Mouse (Mus musculus) layer of hippocampus, postnatal 36 days (tissue): Measurements from ENCODE around the gene Golga4. TPM values are rescaled to one million over a fixed set of nuclear protein-coding genes. Genes with fewer than 3 reads are reported as not detected.

Experiments
- DNase-seq, 2 experiments: peaks; one replicate each; pipeline ENCODE4 v3.0.0; 2022
- total RNA-seq, 2 experiments: library from RNA; stranded (reverse); gene quantifications; 2 replicates each; pipeline ENCODE4 v1.2.3; 2021

The Golga4 gene
- total RNA-seq, 2 experiments from 2014 or later: 81.9 to 86.8 TPM

DNA sequence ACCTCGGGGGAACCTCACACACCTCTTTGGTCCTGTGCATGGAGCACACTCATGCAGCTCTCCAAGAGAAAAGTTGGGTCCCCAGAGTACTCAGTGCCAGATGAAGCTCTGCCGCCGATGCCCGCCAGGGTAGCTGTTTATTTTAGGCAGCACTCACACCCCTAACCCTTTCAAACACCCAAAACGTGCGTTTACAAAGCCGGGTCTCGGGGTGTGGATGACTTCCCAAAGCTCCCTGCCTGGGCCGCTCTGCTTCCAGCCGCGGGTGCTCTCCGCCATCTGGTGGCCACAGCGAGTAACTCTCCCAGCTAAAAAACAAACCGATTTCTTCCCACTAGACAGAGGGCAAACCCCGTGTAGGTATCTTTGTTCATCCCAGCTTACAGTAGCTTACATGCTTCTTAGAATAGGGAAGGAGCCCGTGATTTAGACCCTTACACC lies 16.5 kb upstream of the Golga4 start:
- peak; percentile 67 to 70 for DNase-seq

DNA sequence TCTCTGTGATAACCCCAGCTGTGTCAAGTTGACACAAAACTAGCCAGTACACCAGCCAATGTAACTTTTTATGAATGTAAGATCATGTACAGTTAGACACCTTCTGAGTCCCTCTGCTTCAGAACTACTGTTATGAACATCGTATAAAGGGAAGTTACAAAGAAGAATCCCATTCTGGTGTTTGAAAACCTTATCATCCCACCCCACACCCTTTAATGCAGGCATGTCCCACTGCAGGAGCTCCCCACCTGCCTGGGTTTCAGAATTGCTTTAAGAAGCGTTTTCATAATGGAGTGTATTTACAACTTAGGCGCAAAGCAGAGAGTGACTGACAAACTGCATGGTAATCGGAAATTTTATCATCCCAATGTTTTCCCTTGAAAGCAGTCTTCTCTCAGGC lies 14.9 kb upstream of the Golga4 start:
- no peak for DNase-seq

DNA sequence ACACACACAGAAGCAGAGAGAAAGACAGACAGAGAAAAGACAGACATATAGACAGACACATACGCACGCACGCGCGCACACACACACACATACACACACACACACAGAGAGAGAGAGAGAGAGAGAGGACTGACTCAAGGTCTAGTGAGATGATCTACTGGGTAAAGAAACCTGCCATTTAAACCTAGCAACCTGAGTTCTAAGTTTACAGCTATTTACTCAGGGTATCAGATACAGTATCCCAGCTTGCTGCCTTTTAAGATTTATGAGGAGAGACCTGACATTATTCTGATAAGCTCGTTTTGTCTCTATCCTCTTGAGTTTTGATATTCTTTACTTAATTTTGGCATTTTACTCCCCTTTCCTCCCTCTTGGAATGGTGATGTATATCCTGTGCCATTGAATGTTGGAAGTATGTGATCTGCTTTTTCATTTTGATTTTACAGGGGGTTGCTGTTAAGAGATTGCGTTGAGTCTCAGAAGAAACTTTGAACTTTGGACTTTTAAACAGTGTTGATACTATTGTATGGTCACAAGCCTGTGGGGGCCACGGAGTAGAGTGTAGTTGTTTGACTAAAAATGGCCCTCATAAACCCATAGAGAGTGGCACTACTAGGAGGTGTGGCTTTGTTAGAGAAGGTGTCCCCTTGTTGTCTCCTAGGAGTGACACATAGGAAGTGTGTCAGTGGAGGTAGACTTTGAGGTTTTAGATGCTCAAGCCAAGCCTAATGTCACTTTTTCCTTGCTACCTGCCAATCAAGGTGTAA lies 13.0 kb upstream of the Golga4 start:
- no peak for DNase-seq

DNA sequence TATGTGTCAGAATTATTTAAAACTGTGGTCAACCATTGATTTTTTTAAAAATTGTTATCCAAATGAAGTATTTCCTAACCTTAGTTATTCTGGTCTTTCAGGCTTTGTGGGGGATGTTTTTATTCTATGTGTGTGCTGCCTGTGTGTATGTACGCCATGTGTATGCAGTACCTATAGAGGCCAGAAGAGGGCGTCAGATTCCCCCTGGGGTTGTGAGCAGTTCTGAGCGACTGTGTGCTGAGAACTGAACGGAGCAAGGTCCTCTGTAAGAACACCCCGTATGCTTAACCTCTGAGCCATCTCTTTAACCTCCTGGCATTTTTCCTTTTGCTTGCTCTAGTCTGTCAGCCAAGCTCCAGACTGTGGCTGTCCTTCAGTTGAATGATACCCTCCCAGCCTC lies 12.0 kb upstream of the Golga4 start:
- DNase-seq: no peak

DNA sequence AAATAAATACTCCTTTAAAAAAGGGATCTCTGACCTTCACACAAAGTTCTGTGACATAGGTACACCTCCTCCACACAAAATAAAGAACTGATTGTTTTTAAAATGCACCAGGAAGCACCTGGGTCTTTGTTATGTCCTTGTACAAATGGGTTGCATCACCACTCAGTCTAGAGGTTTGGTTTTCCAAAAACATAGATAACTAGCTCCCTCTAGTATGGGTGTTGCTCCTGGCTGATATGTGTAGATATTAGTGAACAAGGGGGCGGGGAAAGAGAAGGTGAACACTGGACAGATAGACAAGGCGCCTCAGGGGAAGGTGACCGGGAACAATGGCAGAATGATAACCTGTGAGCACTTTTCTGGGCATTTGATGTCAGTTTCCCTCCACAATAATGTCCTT lies 10.1 kb upstream of the Golga4 start:
- no peak for DNase-seq

DNA sequence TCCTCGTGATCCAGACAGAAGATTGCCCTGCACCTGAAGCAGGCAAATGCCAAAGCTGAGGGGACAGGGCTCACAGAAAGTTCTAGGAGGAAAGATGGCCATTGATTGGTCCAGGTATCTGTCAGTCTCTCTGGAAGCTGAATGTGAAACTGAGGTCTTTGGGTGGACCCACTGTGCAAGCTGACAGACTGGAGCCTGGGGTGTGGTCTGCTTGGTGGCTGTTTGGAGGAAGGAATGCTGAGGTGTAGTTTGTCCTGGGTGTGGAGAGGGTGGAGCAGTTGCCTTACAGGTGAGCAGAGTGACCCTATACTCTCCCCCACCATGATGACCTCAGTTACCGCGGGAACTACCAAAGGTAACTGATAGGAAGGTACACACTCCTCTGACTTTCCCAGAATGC lies 9.1 kb upstream of the Golga4 start:
- DNase-seq: no peak

DNA sequence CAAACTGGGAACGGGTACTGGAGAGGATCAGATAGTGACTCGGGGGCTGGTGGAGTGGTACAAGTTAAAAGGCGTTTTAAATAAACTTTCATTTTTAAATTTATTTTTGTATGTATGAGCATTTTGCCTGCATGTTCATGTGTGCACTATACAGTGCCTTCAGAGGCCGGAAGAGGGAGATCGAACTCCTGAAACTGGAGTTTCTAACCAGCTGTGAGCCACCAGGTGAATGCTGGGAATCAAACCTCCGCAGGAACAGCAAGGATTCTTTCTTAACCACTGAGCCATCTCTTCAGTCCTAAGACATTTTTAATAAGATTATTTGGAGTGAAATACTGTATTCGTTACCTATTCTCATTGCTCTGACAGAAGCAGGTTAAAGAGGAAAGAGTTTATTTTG lies 8.0 kb upstream of the Golga4 start:
- no peak for DNase-seq

DNA sequence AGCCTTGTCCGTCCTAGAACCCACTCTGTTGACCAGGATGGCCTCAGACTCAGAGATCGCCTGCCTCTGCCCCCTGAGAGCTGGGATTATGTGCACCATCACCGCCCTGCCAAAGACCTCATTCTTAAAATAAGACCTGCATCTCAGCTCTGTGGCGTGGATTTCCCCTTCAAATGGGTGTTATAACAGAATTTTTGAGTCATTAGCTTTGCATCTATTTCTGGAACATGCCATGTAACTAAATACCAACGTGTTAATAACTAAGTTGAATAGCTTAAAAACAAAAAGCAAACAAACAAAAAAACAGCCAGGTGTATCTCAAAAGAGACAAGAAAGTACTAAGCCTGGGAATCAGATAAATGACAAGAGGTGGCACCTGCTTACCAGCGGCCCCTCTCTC lies 5.1 kb upstream of the Golga4 start:
- DNase-seq: no peak

DNA sequence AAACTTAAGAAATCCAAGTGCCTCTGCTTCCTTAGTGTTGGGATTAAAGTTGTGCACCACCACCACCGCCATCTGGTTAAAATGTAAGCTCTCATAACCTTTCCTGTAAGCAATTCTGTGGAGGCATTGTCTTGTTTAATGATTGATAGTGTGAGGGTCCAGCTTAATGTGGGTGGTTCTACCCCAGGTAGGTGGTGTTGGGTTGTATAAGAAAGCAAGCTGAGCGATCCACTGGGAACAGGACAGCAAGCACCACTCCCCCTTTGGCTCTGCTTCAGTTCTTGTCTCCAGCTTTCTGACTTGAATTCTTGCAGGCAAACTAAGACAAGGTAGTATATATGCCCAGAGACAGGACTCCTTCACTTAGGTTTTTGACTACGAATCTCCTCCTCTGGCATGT lies 1.4 kb upstream of the Golga4 start:
- no peak for DNase-seq

DNA sequence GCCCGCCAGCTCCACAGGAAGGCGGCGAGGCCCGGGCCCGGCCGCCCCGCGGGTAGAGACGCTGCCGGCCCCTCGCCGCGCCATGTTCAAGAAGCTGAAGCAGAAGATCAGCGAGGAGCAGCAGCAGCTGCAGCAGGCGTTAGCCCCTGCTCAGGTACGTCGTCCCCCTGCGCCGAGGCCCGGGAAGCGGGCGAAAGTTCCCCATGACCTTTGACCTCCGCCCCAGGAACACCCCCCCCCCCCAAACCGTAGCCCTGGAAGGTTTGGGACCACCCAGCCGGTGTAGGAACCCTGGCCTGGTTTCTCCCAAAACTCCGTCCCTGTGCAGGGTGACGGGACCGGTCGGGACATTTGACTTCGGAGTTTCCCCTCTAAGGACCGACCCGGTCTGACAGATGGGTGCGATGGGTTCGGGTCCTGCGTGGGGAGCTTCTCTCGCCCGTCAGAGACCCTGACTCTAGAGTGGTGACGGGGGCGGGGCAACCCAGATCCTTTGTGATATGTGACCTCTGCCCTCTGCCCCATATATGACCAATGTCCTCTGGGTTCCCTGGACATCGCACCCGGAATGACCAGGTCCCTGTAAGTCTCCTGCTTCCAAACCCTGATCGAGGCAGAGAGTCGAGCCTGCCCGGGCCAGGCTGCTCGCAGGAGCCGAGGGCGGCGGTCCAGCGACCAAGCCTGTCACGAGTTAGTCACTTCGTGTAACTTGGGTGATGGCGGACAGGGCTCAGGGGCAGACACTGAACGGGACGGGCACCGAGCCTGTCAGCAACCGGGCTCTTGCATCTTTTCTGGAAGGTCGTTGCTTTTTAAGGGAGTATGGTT lies 551 bp downstream of the Golga4 start:
- DNase-seq: peak in 1 of 2 experiments; percentile 21

DNA sequence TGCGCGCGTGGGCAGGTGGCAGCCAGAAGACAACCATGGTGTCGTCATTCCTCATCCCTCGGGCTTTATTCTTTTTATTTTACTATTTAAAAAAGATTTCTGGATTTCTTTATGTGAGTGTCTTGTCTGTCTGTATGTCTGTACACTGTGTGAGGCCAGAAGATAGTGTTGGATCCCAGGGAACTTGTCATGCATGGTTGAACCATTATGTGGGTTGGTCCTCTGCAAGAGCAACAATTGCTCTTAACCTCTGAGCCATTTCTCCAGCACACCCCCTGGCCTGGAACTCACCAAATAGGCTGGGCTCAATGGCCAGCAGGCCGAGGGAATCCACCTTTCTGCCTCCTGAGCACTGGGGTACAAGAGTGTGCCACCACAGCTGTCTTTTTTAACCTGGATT lies 1.5 kb downstream of the Golga4 start:
- no peak for DNase-seq

DNA sequence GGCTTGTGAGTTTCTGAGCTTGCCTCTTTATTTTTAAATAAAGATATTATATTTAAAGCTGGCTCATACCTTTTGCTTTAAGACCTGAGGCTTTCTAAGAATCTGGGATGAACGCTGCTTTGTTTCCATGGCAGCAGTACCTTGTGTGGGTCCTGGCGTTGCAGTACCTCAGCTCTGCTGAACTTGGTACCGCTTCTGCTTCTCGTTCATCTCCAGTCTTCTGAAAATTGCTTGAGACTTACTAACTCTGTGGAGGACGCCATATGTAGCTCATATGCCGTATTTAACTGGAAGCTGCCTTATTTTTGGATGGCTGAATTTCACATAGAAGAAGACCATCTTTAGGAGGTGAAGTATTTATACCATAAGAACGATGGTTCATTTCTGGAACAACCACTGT lies 2.5 kb downstream of the Golga4 start:
- no peak for DNase-seq

DNA sequence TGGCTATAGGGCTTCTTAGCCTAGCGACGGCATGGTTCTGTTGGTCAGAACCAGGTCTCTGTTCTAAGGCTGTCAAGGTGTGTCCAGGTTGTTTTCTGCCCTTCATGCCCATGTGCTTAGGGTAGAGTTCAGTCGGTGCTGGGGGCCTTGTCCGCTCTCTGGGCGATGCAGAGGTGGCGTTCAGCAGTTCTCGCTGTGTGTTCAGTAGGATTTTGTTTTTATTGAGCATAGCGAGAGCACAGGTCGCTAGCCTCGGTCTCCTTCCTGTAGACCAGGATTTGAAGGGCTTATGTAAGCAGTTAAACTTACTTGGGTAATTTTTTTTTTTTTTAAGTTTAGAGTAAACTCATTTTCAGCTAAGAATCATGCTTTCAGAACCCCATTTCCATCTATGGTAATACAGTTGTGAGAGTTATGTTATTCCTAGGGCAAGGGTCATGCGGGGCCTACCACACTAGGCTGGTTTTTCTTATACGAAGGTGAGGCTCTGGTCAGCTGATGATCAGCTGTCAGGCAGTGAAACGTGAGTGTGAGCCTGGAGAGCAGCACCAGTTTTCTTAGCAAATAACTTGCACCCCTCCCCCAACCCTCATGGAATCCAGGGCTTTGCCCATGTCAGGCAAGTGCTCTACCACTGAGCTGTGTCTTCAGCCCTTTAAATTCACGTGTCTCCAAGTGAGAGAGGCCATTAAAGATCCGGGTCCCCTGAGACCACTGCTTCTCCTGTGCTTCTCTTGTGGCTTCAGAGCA lies 5.0 kb downstream of the Golga4 start:
- DNase-seq: no peak

DNA sequence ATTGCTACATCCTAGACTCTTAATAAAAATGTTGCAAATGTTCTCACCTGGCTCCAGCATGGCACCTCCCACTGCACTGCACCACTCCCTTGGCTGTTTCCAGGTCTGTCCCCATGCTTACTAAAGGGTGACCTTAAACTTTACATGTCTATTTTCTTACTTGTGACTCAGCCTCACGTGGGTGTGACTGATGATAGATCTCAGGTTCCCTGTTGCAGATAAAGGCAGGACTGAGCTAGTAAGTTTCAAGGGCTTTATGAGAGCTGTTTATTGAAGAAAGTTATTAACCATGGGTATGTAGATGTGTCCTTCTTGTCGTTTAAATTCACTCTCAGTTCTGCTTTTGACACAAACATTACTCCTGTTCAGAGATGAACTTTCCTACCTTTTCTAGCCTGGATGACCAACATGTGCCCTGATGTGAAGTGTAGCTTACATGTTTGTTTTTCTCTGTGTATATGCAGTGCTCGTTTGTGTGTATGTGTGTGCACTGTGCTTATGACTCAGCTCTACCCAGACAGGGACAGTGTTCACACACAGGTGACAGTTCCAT lies 6.7 kb downstream of the Golga4 start:
- DNase-seq: no peak

DNA sequence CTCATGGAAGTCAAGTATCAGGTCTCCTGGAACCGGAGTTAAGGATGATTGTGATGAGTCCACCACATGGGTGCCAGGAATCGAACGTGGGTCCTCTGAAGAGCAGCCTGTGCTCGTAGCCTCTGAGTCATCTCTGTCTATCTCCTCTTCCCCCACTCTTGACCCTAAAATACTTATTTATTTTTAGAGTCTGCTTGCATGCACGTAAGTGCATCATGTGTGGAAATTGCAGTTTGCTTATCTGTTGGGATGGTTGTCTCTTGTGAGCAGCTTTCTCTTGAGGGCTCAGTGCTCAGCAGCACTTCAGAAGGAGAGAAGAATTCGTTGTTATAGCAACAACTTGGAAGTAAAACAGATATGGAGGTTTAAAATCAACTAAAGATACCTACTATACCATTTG lies 9.4 kb downstream of the Golga4 start:
- DNase-seq: no peak

DNA sequence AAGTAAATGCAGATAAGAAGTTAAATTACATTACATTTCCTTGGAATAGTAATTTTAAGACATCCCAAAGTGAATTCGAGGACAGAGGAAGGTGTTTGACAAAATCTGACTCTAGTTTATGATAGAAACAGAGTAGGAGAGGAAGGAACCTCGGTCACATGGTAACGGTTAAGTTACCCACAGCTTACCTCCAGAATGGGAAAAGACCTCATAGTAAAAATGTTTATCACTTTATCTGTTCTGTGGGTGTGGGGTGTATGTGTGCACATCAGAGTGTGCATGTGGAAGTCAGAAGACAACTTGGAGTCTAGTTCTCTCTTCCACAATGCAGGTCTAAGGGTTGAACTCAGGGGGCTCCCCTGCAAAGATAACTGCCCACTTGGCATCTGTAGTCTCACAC lies 10.1 kb downstream of the Golga4 start:
- DNase-seq: no peak

DNA sequence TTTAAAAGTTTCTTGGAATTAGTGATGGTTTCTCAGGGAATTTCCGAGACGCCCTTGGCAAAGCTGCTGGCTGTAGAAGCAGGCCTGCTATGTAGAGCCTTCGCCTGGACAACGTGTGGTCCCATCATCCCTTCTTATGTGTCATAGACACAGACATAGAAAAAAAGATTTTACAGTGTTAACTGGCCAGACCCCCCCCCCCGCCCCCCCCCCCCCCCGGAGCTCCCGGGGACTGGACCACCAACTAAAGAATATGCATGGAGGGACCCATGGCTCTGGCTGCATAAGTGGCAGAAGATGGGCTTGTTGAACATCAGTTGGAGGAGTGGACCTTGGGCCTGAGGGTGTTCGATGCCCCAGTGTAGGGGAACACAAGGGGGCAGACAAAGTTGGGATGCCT lies 11.6 kb downstream of the Golga4 start:
- DNase-seq: no peak

DNA sequence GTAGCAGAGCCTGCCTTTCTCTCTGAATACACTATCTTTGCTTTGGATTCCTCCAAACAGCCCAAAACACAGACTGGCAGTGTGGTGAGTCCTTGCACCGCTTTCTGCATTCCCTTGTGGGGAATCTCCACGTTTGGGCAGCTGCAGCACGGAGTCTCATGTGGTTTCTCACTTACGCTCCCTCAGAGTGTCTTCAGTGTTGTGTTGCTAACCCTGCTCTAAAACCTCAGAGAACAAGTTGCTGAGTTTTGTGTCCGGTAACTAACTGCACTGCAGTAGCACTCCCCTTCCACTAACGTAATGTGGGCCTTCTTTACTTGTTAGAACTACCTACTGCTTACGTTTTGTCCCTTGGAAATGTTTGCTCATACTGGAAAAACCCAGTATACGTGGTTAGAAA lies 13.0 kb downstream of the Golga4 start:
- no peak for DNase-seq

DNA sequence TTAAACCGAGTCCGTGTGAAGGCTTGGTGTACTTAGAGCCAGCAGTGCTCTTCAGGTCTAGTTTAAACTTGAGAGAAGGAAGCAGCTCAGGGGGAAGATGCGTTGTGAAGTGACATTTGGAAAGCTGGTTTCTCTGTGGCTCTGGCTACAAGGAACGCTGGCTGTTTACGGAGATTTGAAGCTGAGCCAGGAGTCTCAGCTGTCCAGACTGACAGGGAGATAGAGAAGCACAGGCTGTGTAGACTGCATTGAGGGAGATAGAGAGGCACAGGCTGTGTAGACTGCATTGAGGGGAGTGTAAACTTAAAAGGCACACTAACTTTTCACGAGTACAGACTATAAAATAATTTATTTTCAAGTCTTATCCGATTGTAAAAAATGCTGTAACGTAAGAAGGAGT lies 13.9 kb downstream of the Golga4 start:
- DNase-seq: peak in 1 of 2 experiments; percentile 9

DNA sequence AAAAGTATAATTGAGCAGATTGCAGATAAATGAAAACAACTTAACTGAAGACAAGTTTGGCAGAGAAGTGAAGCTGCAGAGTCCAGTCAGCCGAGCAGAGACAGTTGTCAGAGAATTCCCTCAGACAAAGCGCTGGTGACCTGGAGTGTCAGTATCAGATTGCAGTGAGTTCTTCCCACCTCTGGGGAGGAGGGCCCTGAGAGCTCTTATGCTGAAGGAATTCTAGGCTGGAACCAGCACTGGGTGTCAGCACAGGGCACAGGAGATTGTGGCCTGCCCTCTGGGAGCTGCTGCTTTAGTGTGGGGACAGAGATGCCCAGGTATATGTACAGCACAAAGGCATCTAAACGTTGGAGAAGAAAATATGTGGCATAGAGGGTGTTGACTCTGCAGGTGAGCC lies 14.8 kb downstream of the Golga4 start:
- no peak for DNase-seq

DNA sequence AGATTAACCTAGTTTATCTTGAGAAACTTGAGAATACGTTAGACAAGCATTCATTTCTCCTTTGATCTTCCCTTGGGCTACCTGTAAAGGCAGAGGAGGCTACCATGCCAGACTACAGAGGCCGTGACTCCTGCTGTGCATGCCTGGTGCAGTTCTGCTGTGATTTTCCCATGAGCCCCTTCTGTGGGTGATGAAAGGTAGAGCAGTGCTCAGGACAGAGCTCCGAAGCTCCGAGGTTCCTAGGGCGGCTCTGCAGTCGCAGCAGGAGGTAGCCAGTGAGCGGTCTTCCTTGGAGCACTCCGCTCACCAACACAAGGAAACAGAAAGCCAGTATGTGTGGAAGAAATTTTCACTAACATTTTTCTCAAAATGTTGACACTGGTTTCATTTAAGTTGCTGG lies 15.6 kb downstream of the Golga4 start:
- no peak for DNase-seq

DNA sequence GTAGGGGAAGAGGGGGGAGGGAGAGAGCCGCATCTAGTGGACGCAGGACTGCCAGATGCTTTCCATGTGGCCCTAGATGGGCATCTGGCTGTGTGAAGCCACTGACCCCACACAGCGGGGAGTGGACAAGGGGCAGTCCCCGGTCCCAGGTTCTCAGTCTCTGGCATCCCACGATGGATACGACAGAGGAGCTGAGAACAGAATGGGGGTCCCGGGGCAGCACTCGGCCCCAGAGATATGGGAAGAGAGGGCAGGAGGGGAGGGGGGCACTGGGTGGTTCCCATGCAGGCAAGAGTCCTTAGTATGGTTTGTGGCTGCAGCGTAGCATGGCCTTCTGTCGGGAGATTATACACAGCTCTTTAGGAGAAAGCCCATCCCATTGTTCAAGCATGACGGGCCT lies 17.7 kb downstream of the Golga4 start:
- no peak for DNase-seq

DNA sequence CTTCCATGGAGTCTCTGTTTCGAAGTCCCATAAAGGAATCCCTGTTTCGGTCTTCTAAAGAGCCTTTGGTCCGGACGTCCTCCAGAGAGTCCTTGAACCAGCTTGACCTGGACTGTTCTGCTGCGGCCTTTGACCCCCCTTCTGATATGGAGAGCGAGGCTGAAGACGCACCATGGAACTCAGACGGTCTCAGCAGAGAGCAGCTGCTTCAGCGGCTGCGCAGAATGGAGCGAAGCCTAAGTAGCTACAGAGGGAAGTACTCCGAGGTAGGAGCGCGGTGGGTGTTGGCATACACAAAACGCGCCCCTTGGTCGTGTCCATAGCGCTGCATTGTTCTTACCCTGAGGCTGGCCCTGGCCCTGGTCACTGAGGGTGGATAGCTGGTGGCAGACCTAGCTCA lies 21.0 kb downstream of the Golga4 start:
- DNase-seq: no peak
